Mouse (Mus musculus): ENCODE data around the gene S1pr3.

Gene S1pr3

GRCm38 (mm10) chr13:51408519-51409001, at the start of gene S1pr3:
Gene S1pr3 (plus strand): TSS chr13:51408639.
- peak; percentile 57 to 59 for DNase-seq

GRCm38 (mm10) chr13:51360441-51360962, 47.9 kb upstream of the S1pr3 start:
- DNase-seq: no peak

- DNase-seq: no peak
These were observed 45.0 kb upstream of the S1pr3 start for GRCm38 (mm10) chr13:51363390-51363789.

- no peak for DNase-seq
These were observed 44.5 kb upstream of the S1pr3 start for GRCm38 (mm10) chr13:51363985-51364384.

- no peak for DNase-seq
These were observed 43.2 kb upstream of the S1pr3 start for GRCm38 (mm10) chr13:51365191-51365590.

GRCm38 (mm10) chr13:51368346-51368745, 40.1 kb upstream of the S1pr3 start:
- no peak for DNase-seq

- DNase-seq: no peak
These were observed 39.1 kb upstream of the S1pr3 start for GRCm38 (mm10) chr13:51369354-51369753.

GRCm38 (mm10) chr13:51373086-51373485, 35.4 kb upstream of the S1pr3 start:
- DNase-seq: no peak

- DNase-seq: no peak
These were observed 34.2 kb upstream of the S1pr3 start for GRCm38 (mm10) chr13:51374026-51374807.

- DNase-seq: no peak
These were observed 30.3 kb upstream of the S1pr3 start for GRCm38 (mm10) chr13:51378126-51378525.

- no peak for DNase-seq
These were observed 28.8 kb upstream of the S1pr3 start for GRCm38 (mm10) chr13:51379596-51379995.

- no peak for DNase-seq
These were observed 26.9 kb upstream of the S1pr3 start for GRCm38 (mm10) chr13:51381498-51381897.

GRCm38 (mm10) chr13:51384899-51385298, 23.5 kb upstream of the S1pr3 start:
- no peak for DNase-seq

- no peak for DNase-seq
These were observed 20.5 kb upstream of the S1pr3 start for GRCm38 (mm10) chr13:51387908-51388307.

GRCm38 (mm10) chr13:51390398-51390797, 18.0 kb upstream of the S1pr3 start:
- DNase-seq: no peak

GRCm38 (mm10) chr13:51391359-51391916, 17.0 kb upstream of the S1pr3 start:
- no peak for DNase-seq

- DNase-seq: no peak
These were observed 16.2 kb upstream of the S1pr3 start for GRCm38 (mm10) chr13:51392256-51392655.

GRCm38 (mm10) chr13:51397861-51398260, 10.6 kb upstream of the S1pr3 start:
- peak; percentile 49 to 60 for DNase-seq

GRCm38 (mm10) chr13:51399562-51399961, 8.9 kb upstream of the S1pr3 start:
- DNase-seq: no peak

- peak; percentile 42 to 51 for DNase-seq
These were observed 8.2 kb upstream of the S1pr3 start for GRCm38 (mm10) chr13:51400186-51400719.

GRCm38 (mm10) chr13:51400736-51401501, 7.5 kb upstream of the S1pr3 start:
- DNase-seq: peak; percentile 66 to 68

- no peak for DNase-seq
These were observed 3.9 kb upstream of the S1pr3 start for GRCm38 (mm10) chr13:51404566-51404965.

GRCm38 (mm10) chr13:51405731-51406320, 2.6 kb upstream of the S1pr3 start:
- DNase-seq: no peak
